Mouse (Mus musculus) gastrocnemius, postnatal 25 days (tissue): ENCODE data around the gene Atp1b2. TPM values are rescaled to one million over a fixed set of nuclear protein-coding genes. Genes with fewer than 3 reads are reported as not detected.

ENCODE experiments used
- microRNA-seq, 2 experiments: library from miRNA; unstranded; fragments of <30 nt; microRNA quantifications; one replicate each; pipeline ENCODE4 v1.2.0; 2021; ENCODE audit warnings: borderline replicate concordance in 2 of 2
- total RNA-seq, 2 experiments: library from RNA; stranded (reverse); gene quantifications; 1 replicate in 1 of 2; 2 replicates in 1 of 2; pipeline ENCODE4 v1.2.3; 2021

Gene Atp1b2
- total RNA-seq, 2 experiments from 2014 or later = 365 to 378 TPM

Small RNAs within 50 kb of the gene (microRNA-seq; reads per million reads assigned to microRNA genes)
- gene Mir467f = 0 reads per million in 2 experiments

Other genes starting within 250 kb of the Atp1b2 start
- 10 to 100 TPM; 12.0 to 13.9 TPM for gene Chd3, start 236.5 kb downstream of the Atp1b2 start, total RNA-seq
- 10 to 100 TPM; 60.4 to 65.0 TPM for gene Naa38, start 210.5 kb downstream of the Atp1b2 start, total RNA-seq
- gene Cyb5d1, start 210.3 kb downstream of the Atp1b2 start, total RNA-seq = 10 to 100 TPM; 26.5 to 26.9 TPM
- 1 to 10 TPM; 6.1 to 7.0 TPM for gene Tmem88, start 207.7 kb downstream of the Atp1b2 start, total RNA-seq
- gene Kdm6b, start 192.3 kb downstream of the Atp1b2 start, total RNA-seq = 10 to 100 TPM; 23.9 to 27.7 TPM
- under 1 TPM; 0.03 to 0.48 TPM for gene Dnah2, start 56.8 kb downstream of the Atp1b2 start, total RNA-seq
- gene Efnb3, start 45.7 kb downstream of the Atp1b2 start, total RNA-seq = under 1 TPM; 0.35 to 0.69 TPM
- 1 to 10 TPM; 3.4 to 3.7 TPM for gene Wrap53, start 25.7 kb downstream of the Atp1b2 start, total RNA-seq
- gene Trp53, start 25.6 kb downstream of the Atp1b2 start, total RNA-seq = 10 to 100 TPM; 12.2 to 12.7 TPM
- under 1 TPM in 1 of 2 experiments, not detected in 1; 0.62 TPM for gene Shbg, start 12.0 kb upstream of the Atp1b2 start, total RNA-seq
- 1 to 10 TPM; 2.3 to 2.8 TPM for gene Sat2, start 16.1 kb upstream of the Atp1b2 start, total RNA-seq
- gene Fxr2, start 27.0 kb upstream of the Atp1b2 start, total RNA-seq = 10 to 100 TPM; 76.0 to 77.1 TPM
- gene Sox15, start 49.4 kb upstream of the Atp1b2 start, total RNA-seq = not detected
- gene Mpdu1, start 56.7 kb upstream of the Atp1b2 start, total RNA-seq = 10 to 100 TPM in 1 of 2 experiments, 1 to 10 TPM in 1; 6.6 to 10.0 TPM
- 1 to 10 TPM; 1.3 to 9.1 TPM for gene Cd68, start 60.2 kb upstream of the Atp1b2 start, total RNA-seq
- gene Eif4a1, start 66.5 kb upstream of the Atp1b2 start, total RNA-seq = 100 to 1,000 TPM in 1 of 2 experiments, 10 to 100 TPM in 1; 99.8 to 102 TPM
- 10 to 100 TPM; 19.1 to 23.5 TPM for gene Senp3, start 76.1 kb upstream of the Atp1b2 start, total RNA-seq
- gene Tnfsf13, start 79.8 kb upstream of the Atp1b2 start, total RNA-seq = 1 to 10 TPM in 1 of 2 experiments, under 1 TPM in 1; 0.67 to 1.5 TPM
- gene Tnfsf12, start 89.9 kb upstream of the Atp1b2 start, total RNA-seq = 10 to 100 TPM in 1 of 2 experiments, 1 to 10 TPM in 1; 8.3 to 11.6 TPM
- 1 to 10 TPM in 1 of 2 experiments, under 1 TPM in 1; 0.87 to 2.1 TPM for gene Tnfsfm13, start 90.2 kb upstream of the Atp1b2 start, total RNA-seq
- gene Polr2a, start 152.7 kb upstream of the Atp1b2 start, total RNA-seq = 10 to 100 TPM; 24.7 to 27.5 TPM
- not detected for gene Slc35g3, start 156.0 kb upstream of the Atp1b2 start, total RNA-seq
- 10 to 100 TPM; 23.0 to 28.1 TPM for gene Zbtb4, start 160.0 kb upstream of the Atp1b2 start, total RNA-seq
- gene Chrnb1, start 190.0 kb upstream of the Atp1b2 start, total RNA-seq = 10 to 100 TPM; 36.2 to 53.1 TPM
- 1 to 10 TPM; 6.3 to 6.7 TPM for gene Fgf11, start 195.9 kb upstream of the Atp1b2 start, total RNA-seq
- gene Tmem102, start 199.7 kb upstream of the Atp1b2 start, total RNA-seq = under 1 TPM; 0.18 to 0.35 TPM
- gene Gm39566, start 209.4 kb upstream of the Atp1b2 start, total RNA-seq = not detected
- not detected for gene Spem2, start 212.5 kb upstream of the Atp1b2 start, total RNA-seq
- gene Spem1, start 216.2 kb upstream of the Atp1b2 start, total RNA-seq = not detected
- 1 to 10 TPM; 3.1 to 3.9 TPM for gene Nlgn2, start 231.8 kb upstream of the Atp1b2 start, total RNA-seq
- gene Tmem256, start 232.6 kb upstream of the Atp1b2 start, total RNA-seq = 100 to 1,000 TPM; 126 to 144 TPM
- gene Plscr3, start 240.4 kb upstream of the Atp1b2 start, total RNA-seq = 10 to 100 TPM; 10.8 to 13.7 TPM